Mouse (Mus musculus) hindbrain, embryonic 14.5 days (tissue): Measurements from ENCODE around the gene Pik3r2. TPM values are rescaled to one million over a fixed set of nuclear protein-coding genes. Genes with fewer than 3 reads are reported as not detected.

Experiments
- ATAC-seq: fragments of 200-750 bp; cut with Nextera tagmentation; 2 replicates; pipeline ENCODE4 v1.8.0; 2017; ENCODE audit warnings: moderate number of reproducible peaks, mild to moderate bottlenecking, moderate TSS enrichment, moderate library complexity; ENCODE audit not compliant: low FRiP score
- DNase-seq: peaks from one replicate; pipeline ENCODE4 v3.0.0-alpha.2; 2015; ENCODE audit warnings: low spot score
- H3K27ac ChIP-seq: fragments of 300-500 bp; sonication (generic); 2 replicates; pipeline ENCODE4 v1.5.1; 2014; ENCODE audit warnings: mild to moderate bottlenecking, moderate library complexity
- H3K27me3 ChIP-seq: fragments of 300-500 bp; sonication (generic); 2 replicates; pipeline ENCODE4 v1.6.1; 2014; ENCODE audit warnings: mild to moderate bottlenecking, low read length, mixed read lengths; ENCODE audit not compliant: control insufficient read depth, insufficient read depth
- H3K36me3 ChIP-seq: fragments of 300-500 bp; sonication (generic); replicated peaks from 2 replicates; pipeline ENCODE4 v1.6.1; 2014; ENCODE audit not compliant: control insufficient read depth, insufficient read depth
- H3K4me1 ChIP-seq: fragments of 300-500 bp; sonication (generic); replicated peaks from 2 replicates; pipeline ENCODE4 v1.6.1; 2014; ENCODE audit warnings: antibody characterized with exemption, low read length, mixed read lengths; ENCODE audit not compliant: control insufficient read depth, insufficient read depth
- H3K4me2 ChIP-seq: fragments of 300-500 bp; sonication (generic); replicated peaks from 2 replicates; pipeline ENCODE4 v1.6.1; 2014; ENCODE audit warnings: mild to moderate bottlenecking, moderate library complexity
- H3K4me3 ChIP-seq: fragments of 300-500 bp; sonication (generic); replicated peaks from 2 replicates; pipeline ENCODE4 v1.5.1; 2014; ENCODE audit warnings: mild to moderate bottlenecking, low read length
- H3K9ac ChIP-seq: fragments of 300-500 bp; sonication (generic); 2 replicates; pipeline ENCODE4 v1.6.1; 2014
- H3K9me3 ChIP-seq: fragments of 300-500 bp; sonication (generic); 2 replicates; pipeline ENCODE4 v1.6.1; 2016; ENCODE audit warnings: low read length; ENCODE audit not compliant: control insufficient read depth
- WGBS: fragments of 180-500 bp; shearing (Covaris S2); extraction: QIAGEN DNeasy Blood & Tissue Kit; methylation state at CpG from one replicate; pipeline ENCODE4 v1.1.7; 2014; 5-methylcytosine and 5-hydroxymethylcytosine counted together
- polyA plus RNA-seq: library from polyadenylated mRNA; unstranded; fragments of >200 nt; fragmentation: Nextera tagmentation; extraction: Ambion mirVana; gene quantifications from 2 replicates; pipeline ENCODE4 v1.2.1, GENCODE M21; 2014

The Pik3r2 gene
- polyA plus RNA-seq, 1 experiment from 2014 or later = 83.0 TPM

- no peak for ATAC-seq
- DNase-seq = no peak
- WGBS = 84% methylated on average over 9 of the region's 9 CpGs
- H3K4me1 ChIP-seq = peaks cover 17% of the 10 kb centered on the region
- no peaks in the 10 kb centered on the region for H3K9me3 ChIP-seq
- no peak overlapping the region for H3K27ac ChIP-seq
- H3K9ac ChIP-seq = no peak overlapping the region
- H3K27me3 ChIP-seq = no peaks in the 10 kb centered on the region
- no peak overlapping the region for H3K4me3 ChIP-seq
- H3K4me2 ChIP-seq = peak overlapping the region; percentile 48; the same call in 1 of the 2 replicates
- H3K36me3 ChIP-seq = peaks cover 28% of the 10 kb centered on the region
These were observed 11.2 kb downstream of the Pik3r2 start for GRCm38 (mm10) chr8:70765329-70765728.

- H3K9ac ChIP-seq = no peak overlapping the region
- DNase-seq (no peak), ATAC-seq (no peak)
- no peak overlapping the region for H3K4me3 ChIP-seq
- H3K4me1 ChIP-seq = peaks cover 24% of the 10 kb centered on the region
- WGBS = 94% methylated on average over 13 of the region's 13 CpGs
- H3K4me2 ChIP-seq = no peak overlapping the region
- H3K36me3 ChIP-seq = peaks cover 22% of the 10 kb centered on the region
- H3K9me3 ChIP-seq = no peaks in the 10 kb centered on the region
- no peak overlapping the region for H3K27ac ChIP-seq
- H3K27me3 ChIP-seq = no peaks in the 10 kb centered on the region
These were observed 11.8 kb downstream of the Pik3r2 start for GRCm38 (mm10) chr8:70764676-70765075.

DNA sequence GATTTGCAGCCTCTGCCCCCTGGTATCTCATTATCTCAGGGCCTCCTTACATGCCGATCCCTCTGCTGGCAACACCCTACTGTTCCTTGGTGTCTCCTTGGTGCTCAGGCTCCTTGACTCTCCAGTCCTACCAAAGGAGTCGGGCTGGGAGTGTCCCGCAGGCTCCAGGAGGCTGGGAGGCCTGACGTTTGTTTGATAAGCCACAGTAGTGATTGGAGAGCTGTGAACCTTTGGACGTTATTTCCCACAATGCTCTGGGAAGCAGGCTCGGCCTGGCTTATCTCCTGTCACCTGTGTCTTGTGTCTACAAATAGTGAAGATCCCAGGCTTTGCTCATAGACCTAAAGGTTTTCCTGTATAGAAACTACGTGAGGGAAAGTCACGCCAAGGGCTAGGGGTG is 12.5 kb downstream of the Pik3r2 start:
- WGBS = 90% methylated on average over 8 of the region's 8 CpGs
- H3K9ac ChIP-seq = no peak overlapping the region
- DNase-seq = no peak
- H3K9me3 ChIP-seq = no peaks in the 10 kb centered on the region
- H3K4me3 ChIP-seq = no peak overlapping the region
- H3K27me3 ChIP-seq = no peaks in the 10 kb centered on the region
- H3K36me3 ChIP-seq = peaks cover 17% of the 10 kb centered on the region
- H3K4me2 ChIP-seq = no peak overlapping the region
- H3K27ac ChIP-seq = no peak overlapping the region
- no peak for ATAC-seq
- H3K4me1 ChIP-seq = peaks cover 30% of the 10 kb centered on the region

DNA sequence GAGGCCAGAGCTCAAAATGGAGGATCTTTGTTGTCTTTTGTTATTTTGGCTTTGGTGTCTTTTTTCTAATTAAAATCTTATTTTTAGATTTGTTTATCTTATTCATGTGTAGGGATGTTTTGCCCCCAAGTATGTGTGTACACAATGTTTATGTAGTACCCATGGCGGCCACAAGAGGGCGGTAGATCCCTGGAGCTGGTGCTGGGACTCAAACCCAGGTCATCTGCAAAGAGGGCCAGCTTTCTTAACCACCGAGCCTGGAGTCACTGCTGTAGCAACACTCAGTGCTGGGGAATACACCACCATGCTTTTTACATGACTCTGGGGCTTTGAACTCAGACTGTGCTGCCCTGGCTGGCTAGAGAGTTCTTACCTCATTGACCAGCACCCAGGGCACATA is 13.2 kb downstream of the Pik3r2 start:
- Histone ChIP-seq H3K27me3 (no peaks in the 10 kb centered on the region), H3K4me3 (no peak overlapping the region), H3K4me1 (peaks cover 32% of the 10 kb centered on the region), H3K27ac (no peak overlapping the region), H3K9ac (no peak overlapping the region), H3K9me3 (no peaks in the 10 kb centered on the region), H3K36me3 (peaks cover 14% of the 10 kb centered on the region), H3K4me2 (no peak overlapping the region)
- 6% methylated on average over 3 of the region's 3 CpGs for WGBS
- no peak for ATAC-seq
- no peak for DNase-seq

- 85% methylated on average over 1 of the region's 1 CpGs for WGBS
- H3K36me3 ChIP-seq = peaks cover 16% of the 10 kb centered on the region
- H3K4me2 ChIP-seq = no peak overlapping the region
- no peak overlapping the region for H3K9ac ChIP-seq
- H3K9me3 ChIP-seq = no peaks in the 10 kb centered on the region
- no peak overlapping the region for H3K27ac ChIP-seq
- ATAC-seq (no peak), DNase-seq (no peak)
- H3K27me3 ChIP-seq = no peaks in the 10 kb centered on the region
- H3K4me1 ChIP-seq = peaks cover 32% of the 10 kb centered on the region
- H3K4me3 ChIP-seq = no peak overlapping the region
These were observed 14.4 kb downstream of the Pik3r2 start for GRCm38 (mm10) chr8:70762118-70762517.

GRCm38 (mm10) chr8:70760775-70761406 is 15.6 kb downstream of the Pik3r2 start, which contains the start of gene Mpv17l2:
Gene Mpv17l2 (minus strand): TSS chr8:70760946.
- Histone ChIP-seq H3K4me3 (peak within 1 kb of the TSS; percentile 48), H3K4me2 (peak within 1 kb of the TSS; percentile 75), H3K9me3 (no peaks in the 10 kb centered on the region), H3K4me1 (peaks cover 24% of the 10 kb centered on the region), H3K9ac (peak within 1 kb of the TSS; percentile 71), H3K27ac (peak within 1 kb of the TSS; percentile 77), H3K36me3 (peaks cover 29% of the 10 kb centered on the region), H3K27me3 (no peaks in the 10 kb centered on the region)
- WGBS = under 1% methylated on average over 54 of the region's 55 CpGs
- ATAC-seq (peak; percentile 96), DNase-seq (peak; percentile 97)

GRCm38 (mm10) chr8:70760350-70760749 is 16.2 kb downstream of the Pik3r2 start:
- Histone ChIP-seq H3K9ac (peak overlapping the region; percentile 71), H3K9me3 (no peaks in the 10 kb centered on the region), H3K4me2 (peak overlapping the region; percentile 75), H3K4me1 (peaks cover 27% of the 10 kb centered on the region), H3K27me3 (no peaks in the 10 kb centered on the region), H3K4me3 (peak overlapping the region; percentile 48), H3K36me3 (peaks cover 29% of the 10 kb centered on the region), H3K27ac (peak overlapping the region; percentile 69)
- ATAC-seq (peak; percentile 26; the same call in 1 of the 2 replicates), DNase-seq (no peak)
- WGBS = 2% methylated on average over 22 of the region's 22 CpGs

- Histone ChIP-seq H3K4me3 (no peak overlapping the region), H3K36me3 (peaks cover 29% of the 10 kb centered on the region), H3K27ac (peak overlapping the region; percentile 49; the same call in 1 of the 2 replicates), H3K4me2 (0 out of 2 replicates have a peak overlapping the region, but pooled peaks have one; percentile 75), H3K4me1 (peaks cover 31% of the 10 kb centered on the region), H3K27me3 (no peaks in the 10 kb centered on the region), H3K9ac (no peak overlapping the region), H3K9me3 (no peaks in the 10 kb centered on the region)
- no peak for ATAC-seq
- 68% methylated on average over 19 of the region's 19 CpGs for WGBS
- DNase-seq = no peak
These were observed 17.6 kb downstream of the Pik3r2 start for GRCm38 (mm10) chr8:70758616-70759561.

- Histone ChIP-seq H3K9me3 (no peaks in the 10 kb centered on the region), H3K4me3 (no peak overlapping the region), H3K9ac (no peak overlapping the region), H3K36me3 (peaks cover 29% of the 10 kb centered on the region), H3K27ac (no peak overlapping the region), H3K4me2 (no peak overlapping the region), H3K4me1 (peaks cover 31% of the 10 kb centered on the region), H3K27me3 (no peaks in the 10 kb centered on the region)
- 69% methylated on average over 7 of the region's 7 CpGs for WGBS
- DNase-seq = no peak
- no peak for ATAC-seq
These were observed 18.3 kb downstream of the Pik3r2 start for GRCm38 (mm10) chr8:70758308-70758615.
